Mouse (Mus musculus): ENCODE results near the gene Esp15.
"Not testable (repeated sequence)": the region's sequence is repeated elsewhere in the genome, so short reads cannot be mapped to it uniquely, and the experiment has no call there.

Gene Esp15

DNA sequence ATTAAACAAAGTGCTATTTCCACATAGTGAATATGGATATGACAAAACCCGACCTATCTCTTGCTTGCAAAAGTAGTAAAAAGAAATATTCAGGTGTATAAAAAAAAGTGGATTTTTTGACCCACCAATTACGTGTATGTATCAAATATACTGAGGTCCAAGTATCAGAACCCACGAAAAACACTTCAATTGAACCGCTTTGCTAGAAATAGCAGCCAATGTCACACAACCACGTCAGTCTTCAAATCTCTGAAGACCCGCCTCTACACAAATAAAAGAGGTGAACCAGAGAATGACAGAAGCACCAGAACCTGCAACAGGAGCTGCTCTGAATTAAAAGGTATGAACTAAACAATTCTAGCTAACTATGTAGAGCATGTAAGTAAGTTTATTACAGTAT, at the start of gene Esp15:
TSS of gene Esp15 (plus strand) at position 301 of the 400 bp plus-strand sequence.
- ATAC-seq (ENCODE audit: low TSS enrichment) = not testable (repeated sequence)

- peak; percentile 99 for ATAC-seq (ENCODE audit: low TSS enrichment)
These were observed 49.2 kb upstream of the Esp15 start for GRCm38 (mm10) chr17:39591550-39591949.
